Mouse (Mus musculus): ENCODE results near the gene Cmss1.

The Cmss1 gene

DNA sequence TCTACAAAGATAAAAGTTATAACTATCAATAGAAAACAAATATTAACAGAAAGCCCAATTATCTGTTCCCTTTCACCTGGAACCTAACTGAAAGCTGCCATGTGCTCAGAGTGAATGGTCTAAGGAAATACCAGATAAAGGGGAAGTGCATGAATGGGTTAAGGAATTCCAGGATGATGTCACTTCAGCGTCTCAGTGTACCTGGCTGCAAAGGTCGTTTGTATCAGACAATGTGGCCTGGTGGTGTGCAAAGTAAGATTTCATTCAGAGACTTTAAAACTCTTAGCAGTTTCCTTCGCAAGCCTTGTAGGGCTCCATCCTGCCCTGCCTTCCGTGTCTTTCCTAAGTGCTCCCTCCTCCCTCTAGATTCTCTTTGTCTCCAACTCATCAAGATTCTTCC lies 173.5 kb downstream of the Cmss1 start:
- in situ Hi-C loops (cut with MboI; ENCODE audit: low sequenced_read_pairs), result no loop called here

DNA sequence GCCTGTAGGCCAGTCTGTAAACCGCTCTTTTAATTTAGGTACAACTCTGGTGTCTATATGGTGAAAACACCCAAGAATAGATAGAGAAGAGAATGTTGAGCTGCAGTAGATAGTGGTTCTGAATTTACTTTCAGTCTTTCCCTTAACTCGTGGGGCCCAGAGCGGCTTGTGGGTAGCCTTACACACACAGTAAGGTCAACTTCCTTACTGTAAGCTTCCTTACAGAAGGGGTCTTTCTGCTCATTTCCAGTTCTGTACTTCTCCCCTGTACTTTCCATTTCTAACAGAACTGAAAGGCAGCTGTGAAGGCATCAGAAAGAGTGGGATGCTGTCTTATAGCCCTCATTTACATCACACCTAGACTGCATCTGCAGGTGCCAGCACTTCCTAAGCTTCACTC lies 175.4 kb downstream of the Cmss1 start:
- in situ Hi-C loops (cut with MboI; ENCODE audit: low sequenced_read_pairs), result no loop called here

- in situ Hi-C loops (cut with MboI; ENCODE audit: low sequenced_read_pairs), result no loop called here
Measured at GRCm38 (mm10) chr16:57428977-57429376, 177.7 kb downstream of the Cmss1 start.

DNA sequence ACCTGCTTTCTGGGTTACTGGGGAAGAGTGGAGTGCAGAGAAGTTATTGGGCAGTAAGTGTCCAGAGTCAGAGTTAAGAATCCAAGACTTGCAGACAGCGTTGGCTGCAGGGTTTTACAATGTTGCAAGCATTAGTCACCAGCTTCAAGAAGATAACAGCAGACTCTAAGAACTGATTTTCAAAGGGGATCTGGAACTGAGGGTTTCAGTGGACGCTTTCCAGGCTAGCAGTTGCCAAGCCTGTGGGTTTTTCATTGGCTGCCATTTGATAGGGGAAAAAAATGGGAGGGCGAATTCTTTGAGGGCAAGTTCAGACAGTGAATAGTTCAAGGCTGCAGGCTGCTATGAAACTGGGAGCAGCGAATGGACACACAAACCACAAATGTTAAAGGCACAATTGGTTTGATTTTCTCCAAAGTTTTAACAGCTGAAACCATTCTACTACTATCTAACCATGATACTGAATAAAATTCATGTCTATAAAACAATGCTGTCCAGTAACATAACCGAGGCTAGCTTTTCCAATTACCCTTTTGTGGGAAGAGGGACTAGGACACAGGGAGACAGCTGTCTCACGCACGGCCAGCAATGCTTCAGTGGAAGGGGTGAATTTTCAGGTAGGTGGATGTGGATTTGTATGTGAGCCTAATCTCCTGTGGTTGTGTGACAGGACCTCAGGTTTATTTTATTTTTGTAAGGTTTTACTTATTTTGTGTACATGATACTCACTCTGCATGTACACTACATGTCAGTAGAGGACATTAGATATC lies 179.0 kb downstream of the Cmss1 start:
- in situ Hi-C loops (cut with MboI; ENCODE audit: low sequenced_read_pairs), result no loop called here

GRCm38 (mm10) chr16:57426680-57427079 lies 180.0 kb downstream of the Cmss1 start:
- in situ Hi-C loops (cut with MboI; ENCODE audit: low sequenced_read_pairs), result no loop called here

GRCm38 (mm10) chr16:57423001-57423800 lies 183.5 kb downstream of the Cmss1 start:
- in situ Hi-C loops (cut with MboI; ENCODE audit: low sequenced_read_pairs), result no loop called here

GRCm38 (mm10) chr16:57421680-57422417 lies 184.8 kb downstream of the Cmss1 start:
- in situ Hi-C loops (cut with MboI; ENCODE audit: low sequenced_read_pairs), result no loop called here

- in situ Hi-C loops (cut with MboI; ENCODE audit: low sequenced_read_pairs), result no loop called here
Measured at GRCm38 (mm10) chr16:57420773-57421556, 185.7 kb downstream of the Cmss1 start.

- in situ Hi-C loops (cut with MboI; ENCODE audit: low sequenced_read_pairs), result no loop called here
Measured at GRCm38 (mm10) chr16:57419881-57420280, 186.8 kb downstream of the Cmss1 start.

- in situ Hi-C loops (cut with MboI; ENCODE audit: low sequenced_read_pairs), result no loop called here
Measured at GRCm38 (mm10) chr16:57419332-57419731, 187.3 kb downstream of the Cmss1 start.

DNA sequence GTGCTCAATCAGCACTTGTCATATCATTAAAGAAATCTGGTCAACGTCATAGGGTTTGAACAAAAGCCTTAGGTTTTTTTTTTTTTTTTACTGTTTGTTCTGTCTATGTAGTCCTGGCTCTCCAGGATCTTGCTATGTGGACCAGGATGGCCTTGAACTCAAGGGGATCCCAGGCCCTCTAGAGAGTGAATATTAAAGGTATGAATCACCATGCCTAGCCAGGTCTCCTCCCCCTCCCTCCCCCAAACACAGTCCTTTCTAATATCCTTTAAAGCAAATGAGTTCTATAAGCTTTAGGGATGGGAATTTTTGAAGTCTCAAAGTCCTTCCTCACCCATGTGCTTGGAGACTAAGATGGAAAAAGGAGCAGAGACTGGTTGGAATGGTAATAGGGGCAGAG lies 188.7 kb downstream of the Cmss1 start:
- in situ Hi-C loops (cut with MboI; ENCODE audit: low sequenced_read_pairs), result no loop called here

DNA sequence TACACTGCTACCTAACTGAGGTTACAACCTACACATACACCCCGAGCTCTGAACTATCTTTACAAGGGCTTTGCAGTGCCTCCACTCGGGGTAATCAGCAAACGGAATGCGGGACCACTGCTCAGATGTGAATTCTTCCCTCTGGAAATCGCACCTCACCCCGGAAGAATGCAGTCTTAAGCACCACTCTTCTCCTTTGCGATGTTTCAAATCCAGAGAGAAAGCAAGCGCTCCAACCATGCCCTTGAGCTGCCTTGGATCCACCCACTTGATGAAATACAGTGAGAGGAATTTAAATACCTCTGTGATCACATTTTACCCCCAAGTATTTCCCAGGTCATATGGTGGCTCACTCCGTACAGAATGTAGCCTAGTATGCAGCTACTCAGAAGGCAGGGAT lies 189.6 kb downstream of the Cmss1 start:
- in situ Hi-C loops (cut with MboI; ENCODE audit: low sequenced_read_pairs), result no loop called here

DNA sequence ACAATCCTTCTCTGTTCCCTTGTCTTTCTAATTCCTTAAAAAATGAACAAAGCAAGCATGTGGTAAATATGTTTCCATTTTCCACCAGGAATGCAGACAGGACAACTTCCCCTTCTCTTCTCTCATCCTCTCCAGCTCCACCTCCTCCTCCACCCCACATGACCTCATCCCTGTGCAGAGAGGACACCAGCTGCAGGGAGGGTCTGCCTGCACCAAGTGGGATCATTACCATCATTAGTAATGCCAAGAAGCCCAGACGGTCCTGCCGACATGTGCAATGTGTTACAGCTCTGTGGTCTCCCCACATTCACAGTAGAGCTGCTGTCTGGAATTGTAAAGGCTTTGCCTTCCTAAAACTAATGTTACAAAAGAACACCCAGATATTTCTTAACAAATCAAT lies 190.6 kb downstream of the Cmss1 start:
- in situ Hi-C loops (cut with MboI; ENCODE audit: low sequenced_read_pairs), result no loop called here

- in situ Hi-C loops (cut with MboI; ENCODE audit: low sequenced_read_pairs), result no loop called here
Measured at GRCm38 (mm10) chr16:57412766-57413165, 193.9 kb downstream of the Cmss1 start.

GRCm38 (mm10) chr16:57403825-57404224 lies 202.8 kb downstream of the Cmss1 start:
- in situ Hi-C loops (cut with MboI; ENCODE audit: low sequenced_read_pairs), result no loop called here

GRCm38 (mm10) chr16:57402910-57403309 lies 203.8 kb downstream of the Cmss1 start:
- in situ Hi-C loops (cut with MboI; ENCODE audit: low sequenced_read_pairs), result no loop called here

DNA sequence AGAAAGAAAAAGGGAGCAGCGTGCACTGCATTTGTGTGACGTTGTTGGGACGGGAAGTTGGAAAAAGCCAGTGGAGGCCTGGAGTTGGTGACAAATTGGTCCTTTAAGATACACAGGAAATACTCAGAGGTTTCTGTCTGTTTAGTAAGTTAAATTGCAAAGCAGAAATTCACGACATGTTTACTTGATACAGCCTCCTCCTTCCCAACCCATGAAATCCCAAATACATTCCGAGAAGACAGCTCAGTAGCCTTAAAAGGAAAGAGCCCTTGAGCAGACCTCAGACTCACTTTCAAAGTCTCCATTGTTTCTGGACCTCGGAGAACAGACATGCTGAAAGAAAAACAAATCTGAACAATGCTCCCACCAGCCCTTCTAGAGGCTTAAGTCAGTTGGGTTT lies 205.0 kb downstream of the Cmss1 start:
- in situ Hi-C loops (cut with MboI; ENCODE audit: low sequenced_read_pairs), result no loop called here

GRCm38 (mm10) chr16:57399566-57399965 lies 207.1 kb downstream of the Cmss1 start:
- in situ Hi-C loops (cut with MboI; ENCODE audit: low sequenced_read_pairs), result loop anchor here (5.0 kb wide), 1 partner anchor 152 kb away; no protein-coding TSS in a partner anchor

DNA sequence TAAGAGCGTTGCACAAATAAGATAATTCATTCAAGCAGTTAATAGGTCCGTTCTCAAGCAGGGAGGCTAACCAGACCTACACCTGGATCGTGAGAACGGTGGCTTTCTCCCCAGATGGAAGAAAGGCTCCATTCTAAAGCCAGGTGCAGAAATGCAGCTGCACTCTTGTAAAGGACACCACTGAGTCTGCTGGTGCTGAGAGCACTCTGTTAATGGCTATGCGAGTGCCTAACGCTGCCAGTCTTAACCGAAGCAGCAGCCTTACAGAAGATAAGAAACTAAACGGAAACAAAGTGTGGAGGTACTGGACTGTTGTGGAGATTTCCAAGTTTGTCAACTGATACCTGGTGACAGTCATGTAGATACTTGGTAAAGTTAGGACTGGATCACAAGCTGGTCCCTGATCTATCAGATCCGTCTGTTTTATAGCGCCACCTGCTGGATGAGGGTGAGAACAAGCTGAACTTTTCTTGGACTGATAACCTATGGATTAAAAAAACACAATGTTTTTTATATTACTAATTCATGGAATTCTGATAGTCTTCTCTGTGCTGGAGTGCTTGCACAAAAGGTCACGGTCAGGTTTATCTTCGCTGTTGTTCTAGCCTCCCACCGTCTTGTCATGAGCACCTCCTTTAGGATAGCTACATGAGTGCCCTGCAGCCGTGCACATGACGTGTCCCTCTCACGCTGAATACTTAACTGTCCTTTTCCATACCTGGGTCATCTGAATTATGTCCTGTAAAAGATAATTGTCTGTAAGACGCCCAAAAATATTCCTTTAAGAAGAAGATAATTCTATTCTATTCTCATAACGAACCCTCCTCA lies 208.1 kb downstream of the Cmss1 start:
- in situ Hi-C loops (cut with MboI; ENCODE audit: low sequenced_read_pairs), result loop anchor here (5.0 kb wide), 1 partner anchor 151 kb away; no protein-coding TSS in a partner anchor

- in situ Hi-C loops (cut with MboI; ENCODE audit: low sequenced_read_pairs), result loop anchor here (5.0 kb wide), 1 partner anchor 151 kb away; no protein-coding TSS in a partner anchor
Measured at GRCm38 (mm10) chr16:57397845-57398244, 208.8 kb downstream of the Cmss1 start.
